Mouse (Mus musculus): ENCODE data around the gene Ssr2.

GRCm38 (mm10) chr3:88532299-88532674 is 43.4 kb upstream of the Ssr2 start, which contains the start of gene Mex3a:
- no peak for TF ChIP-seq POLR2A (IDR thresholded peaks at IDR 0.05; ENCODE audit: control insufficient read depth, extremely low read depth, insufficient read depth, low read length, poor library complexity)
- TF ChIP-seq CTCF (IDR thresholded peaks at IDR 0.05; ENCODE audit: borderline replicate concordance, control insufficient read depth, extremely low read depth, insufficient read depth, low read length, poor library complexity): no peak

All from thymus, adult 2 months (tissue).